Mouse (Mus musculus): ENCODE results near the gene Alox5ap.

DNA sequence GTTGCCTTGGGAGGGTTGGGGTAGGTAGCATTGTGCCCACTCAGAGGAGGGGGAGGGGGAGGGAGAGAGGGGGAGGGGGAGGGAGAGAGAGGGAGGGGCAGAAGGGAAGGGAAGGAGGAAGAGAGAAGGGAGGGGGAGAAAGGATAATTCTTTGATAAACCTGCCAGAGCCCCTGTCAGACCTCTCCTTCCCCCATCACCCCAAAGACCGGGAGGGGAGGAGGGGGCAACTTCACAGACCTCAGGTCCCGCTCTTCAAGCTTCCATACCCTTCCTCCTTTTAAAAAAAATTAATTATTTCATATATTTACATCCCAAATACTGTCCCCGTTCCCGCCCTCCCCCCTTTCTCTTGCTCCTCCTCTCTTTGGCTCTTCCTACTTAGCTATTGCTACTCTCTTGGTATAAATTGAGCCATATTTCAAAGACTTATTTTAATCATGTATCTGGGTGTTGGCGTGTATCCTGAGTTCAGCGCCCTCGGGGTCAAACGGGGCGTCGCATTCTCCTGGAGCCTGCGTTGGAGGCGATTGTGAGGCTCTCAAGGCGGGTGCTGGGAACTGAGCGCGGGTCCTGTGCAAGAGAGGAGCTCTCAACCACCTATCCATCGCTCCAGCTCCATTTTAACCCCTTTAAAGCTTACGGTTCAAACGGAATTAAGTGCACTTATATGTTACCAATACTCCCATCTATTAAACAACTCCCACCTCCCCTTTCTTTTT lies 34.8 kb upstream of the Alox5ap start:
- TF ChIP-seq SMC3 (IDR thresholded peaks at IDR 0.05; ENCODE audit: low read depth, low read length) = no peak
- no peak for TF ChIP-seq CTCF (conservative IDR thresholded peaks at IDR 0.05 in 1 of 2, IDR thresholded peaks at IDR 0.05 in 1 of 2; ENCODE audit: low read depth in 2 of 2, low read length in 2 of 2)
- TF ChIP-seq POLR2A (IDR thresholded peaks at IDR 0.05; ENCODE audit: low read depth, low read length) = no peak
- no peak for TF ChIP-seq USF1 (IDR thresholded peaks at IDR 0.05; ENCODE audit: low read depth, low read length)
- no peak for TF ChIP-seq EP300 (IDR thresholded peaks at IDR 0.05; ENCODE audit: low read length)

All from CH12.LX (cell line).